Mouse (Mus musculus) ES-E14 (cell line): ENCODE measurements at regions not wholly inside any gene's neighbourhood (a gene's known extent, or its start where the extent isn't known, plus 50 kb on each side); places are given as distances from the start of the nearest gene placed in this dataset.

Source experiments
- CHD2 ChIP-seq: IDR thresholded peaks from 2 replicates; pipeline ENCODE4 v1.6.1; 2014; ENCODE audit warnings: mild to moderate bottlenecking, low read depth, low read length, inconsistent platforms
- MAFK ChIP-seq: IDR thresholded peaks from 2 replicates; pipeline ENCODE4 v1.6.1; 2014; ENCODE audit warnings: mild to moderate bottlenecking, low read depth, low read length, inconsistent platforms; ENCODE audit not compliant: insufficient read depth

GRCm38 (mm10) chr9:46845276-46845675 lies 153.3 kb upstream of the Gm4791 start:
- TF ChIP-seq MAFK = no peak
- no peak for TF ChIP-seq CHD2
